Mouse (Mus musculus): ENCODE data around the gene Nav2.
A peak's percentile ranks its signal among the peaks of the same experiment; 100 is the strongest.

The Nav2 gene

GRCm38 (mm10) chr7:49565084-49565483, 656.6 kb downstream of the Nav2 start:
- DNase-seq (ENCODE audit: low spot score) = no peak

- no peak for DNase-seq (ENCODE audit: low spot score)
These were observed 657.3 kb downstream of the Nav2 start for GRCm38 (mm10) chr7:49565798-49566197.

- no peak for DNase-seq (ENCODE audit: low spot score)
These were observed 659.0 kb downstream of the Nav2 start for GRCm38 (mm10) chr7:49567346-49568034.

- no peak for DNase-seq (ENCODE audit: low spot score)
These were observed 661.1 kb downstream of the Nav2 start for GRCm38 (mm10) chr7:49569646-49570045.

GRCm38 (mm10) chr7:49571606-49572005, 663.1 kb downstream of the Nav2 start:
- DNase-seq (ENCODE audit: low spot score) = no peak

GRCm38 (mm10) chr7:49575226-49575625, 666.7 kb downstream of the Nav2 start:
- DNase-seq (ENCODE audit: low spot score) = no peak

- DNase-seq (ENCODE audit: low spot score) = no peak
These were observed 668.6 kb downstream of the Nav2 start for GRCm38 (mm10) chr7:49577096-49577495.

GRCm38 (mm10) chr7:49581951-49582350, 673.4 kb downstream of the Nav2 start:
- DNase-seq (ENCODE audit: low spot score) = no peak

GRCm38 (mm10) chr7:49582551-49582950, 674.0 kb downstream of the Nav2 start:
- DNase-seq (ENCODE audit: low spot score) = no peak

- DNase-seq (ENCODE audit: low spot score) = no peak
These were observed 674.7 kb downstream of the Nav2 start for GRCm38 (mm10) chr7:49583176-49583575.

- no peak for DNase-seq (ENCODE audit: low spot score)
These were observed 678.1 kb downstream of the Nav2 start for GRCm38 (mm10) chr7:49586530-49587120.

GRCm38 (mm10) chr7:49589635-49590034, 681.1 kb downstream of the Nav2 start:
- no peak for DNase-seq (ENCODE audit: low spot score)

GRCm38 (mm10) chr7:49597776-49598175, 689.3 kb downstream of the Nav2 start:
- DNase-seq (ENCODE audit: low spot score) = no peak

- DNase-seq (ENCODE audit: low spot score) = no peak
These were observed 689.7 kb downstream of the Nav2 start for GRCm38 (mm10) chr7:49598225-49598624.

GRCm38 (mm10) chr7:49599950-49600349, 691.4 kb downstream of the Nav2 start:
- no peak for DNase-seq (ENCODE audit: low spot score)

GRCm38 (mm10) chr7:49601191-49601975, 692.9 kb downstream of the Nav2 start:
- peak; percentile 80 for DNase-seq (ENCODE audit: low spot score)

- DNase-seq (ENCODE audit: low spot score) = no peak
These were observed 695.7 kb downstream of the Nav2 start for GRCm38 (mm10) chr7:49604244-49604643.

- DNase-seq (ENCODE audit: low spot score) = no peak
These were observed 696.7 kb downstream of the Nav2 start for GRCm38 (mm10) chr7:49604965-49605795.

- peak; percentile 68 for DNase-seq (ENCODE audit: low spot score)
These were observed 707.8 kb downstream of the Nav2 start for GRCm38 (mm10) chr7:49616258-49616735.

GRCm38 (mm10) chr7:49617087-49617486, 708.6 kb downstream of the Nav2 start:
- no peak for DNase-seq (ENCODE audit: low spot score)

GRCm38 (mm10) chr7:49620160-49620559, 711.6 kb downstream of the Nav2 start:
- DNase-seq (ENCODE audit: low spot score) = no peak

- no peak for DNase-seq (ENCODE audit: low spot score)
These were observed 723.4 kb downstream of the Nav2 start for GRCm38 (mm10) chr7:49631885-49632284.

Data from urinary bladder, postnatal 14 days (tissue).